Mouse (Mus musculus) left cerebral cortex, adult 2 months (tissue): ENCODE data around the gene Pofut1. TPM values are rescaled to one million over a fixed set of nuclear protein-coding genes. Genes with fewer than 3 reads are reported as not detected.
A peak's percentile ranks its signal among the peaks of the same experiment; 100 is the strongest.
"Not testable (repeated sequence)": the region's sequence is repeated elsewhere in the genome, so short reads cannot be mapped to it uniquely, and the experiment has no call there.

Experiments
- DNase-seq, 2 experiments: peaks; one replicate each; pipeline ENCODE4 v3.0.0; 2021 to 2022; ENCODE audit warnings: low spot score in 2 of 2, mixed read lengths in 1 of 2; ENCODE audit errors: extremely low spot score in 1 of 2
- H3K27ac ChIP-seq: fragments of 200-600 bp; 2 replicates; pipeline ENCODE4 v1.8.1; 2022
- H3K4me3 ChIP-seq: fragments of 200-600 bp; 2 replicates; pipeline ENCODE4 v1.8.1; 2022
- CTCF ChIP-seq: fragments of 200-600 bp; IDR thresholded peaks from 2 replicates; pipeline ENCODE4 v1.8.1; 2022; ENCODE audit warnings: antibody characterized with exemption, mild to moderate bottlenecking, moderate library complexity
- intact Hi-C: fragments of 180-260 bp; cut with DNase I; formaldehyde crosslinking; loops from one replicate; pipeline ENCODE4 v1.15.1; 2025
- total RNA-seq, 2 experiments: library from RNA; stranded (reverse); gene quantifications; 2 replicates each; pipeline ENCODE4 v1.2.3; 2021

The Pofut1 gene
- total RNA-seq, 2 experiments from 2014 or later = 15.4 to 17.3 TPM

DNA sequence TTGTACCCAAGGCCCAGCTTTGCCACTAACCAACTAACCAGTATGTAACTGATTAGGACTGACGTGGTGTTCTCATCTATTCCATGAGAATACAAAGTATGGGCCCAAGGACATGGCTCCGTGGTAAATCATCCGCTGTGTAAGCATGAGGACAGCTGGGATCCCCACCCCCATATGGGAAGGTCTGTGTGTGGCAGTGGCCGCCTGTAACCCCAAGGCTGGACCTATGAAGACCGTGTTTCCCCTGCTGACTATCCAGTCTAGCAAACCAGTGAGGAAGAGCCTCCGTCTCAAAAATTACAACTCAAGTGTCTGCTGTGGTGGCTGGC is 33.5 kb downstream of the Pofut1 start:
- DNase-seq = no peak
- intact Hi-C loops = no loop called here

DNA sequence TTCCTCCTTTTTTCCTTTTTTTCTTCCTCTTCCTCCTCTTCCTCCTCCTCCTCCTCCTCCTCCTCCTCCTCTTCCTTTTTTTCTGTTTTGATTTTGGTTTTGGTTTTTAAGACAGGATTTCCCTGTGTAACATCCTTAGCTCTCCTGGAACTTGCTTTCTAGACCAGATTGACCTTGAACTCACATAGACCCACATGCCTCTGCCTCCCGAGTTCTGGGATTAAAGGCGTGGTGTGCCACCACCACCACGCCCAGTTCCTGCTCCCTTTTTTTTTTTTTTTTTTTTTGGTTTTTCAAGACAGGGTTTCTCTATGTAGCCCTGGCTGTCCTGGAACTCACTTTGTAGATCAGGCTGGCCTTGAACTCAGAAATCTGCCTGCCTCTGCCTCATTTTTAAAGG is 34.2 kb downstream of the Pofut1 start:
- DNase-seq, H3K4me3 ChIP-seq, H3K27ac ChIP-seq, intact Hi-C loops: not testable (repeated sequence)

More for the DNA sequence above, 33.5 kb downstream of the Pofut1 start:
- no peak for TF ChIP-seq CTCF
- Histone ChIP-seq H3K4me3 (no peak overlapping the region), H3K27ac (no peak overlapping the region)

DNA sequence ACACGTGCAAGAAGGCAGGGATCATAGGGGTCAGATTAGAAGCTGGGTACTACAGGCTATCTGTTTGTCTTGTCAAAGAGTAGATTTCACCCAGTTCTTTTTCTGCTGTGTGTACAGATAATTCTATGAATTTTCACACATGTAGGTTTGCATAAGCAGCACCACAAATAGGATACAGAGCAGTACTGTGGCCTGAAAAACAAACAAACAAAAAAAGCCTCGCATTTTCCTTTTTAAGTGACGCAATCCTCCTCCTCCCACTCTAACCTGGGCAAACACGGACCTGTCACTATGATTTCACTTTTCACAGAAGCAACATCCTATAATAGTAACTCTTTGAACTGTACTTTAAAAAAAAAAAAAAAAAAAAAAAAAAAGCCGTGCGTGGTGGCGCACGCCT is 35.1 kb downstream of the Pofut1 start:
- intact Hi-C loops = no loop called here
- no peak for TF ChIP-seq CTCF
- no peak overlapping the region for H3K27ac ChIP-seq
- no peak for DNase-seq
- no peak overlapping the region for H3K4me3 ChIP-seq

GRCm38 (mm10) chr2:153276846-153277245 is 35.5 kb downstream of the Pofut1 start:
- DNase-seq, H3K27ac ChIP-seq, intact Hi-C loops, H3K4me3 ChIP-seq: not testable (repeated sequence)

- no peak for TF ChIP-seq CTCF
- Histone ChIP-seq H3K4me3 (no peak overlapping the region), H3K27ac (no peak overlapping the region)
- DNase-seq = no peak
- intact Hi-C loops = no loop called here
Measured at GRCm38 (mm10) chr2:153278357-153278756, 37.0 kb downstream of the Pofut1 start.

GRCm38 (mm10) chr2:153283919-153284318 is 42.6 kb downstream of the Pofut1 start:
- TF ChIP-seq CTCF = no peak
- no peak for DNase-seq
- Histone ChIP-seq H3K4me3 (no peak overlapping the region), H3K27ac (no peak overlapping the region)
- intact Hi-C loops = no loop called here

- TF ChIP-seq CTCF = no peak
- DNase-seq = no peak
- Histone ChIP-seq H3K4me3 (no peak overlapping the region), H3K27ac (no peak overlapping the region)
- intact Hi-C loops = no loop called here
Measured at GRCm38 (mm10) chr2:153286524-153286923, 45.2 kb downstream of the Pofut1 start.

DNA sequence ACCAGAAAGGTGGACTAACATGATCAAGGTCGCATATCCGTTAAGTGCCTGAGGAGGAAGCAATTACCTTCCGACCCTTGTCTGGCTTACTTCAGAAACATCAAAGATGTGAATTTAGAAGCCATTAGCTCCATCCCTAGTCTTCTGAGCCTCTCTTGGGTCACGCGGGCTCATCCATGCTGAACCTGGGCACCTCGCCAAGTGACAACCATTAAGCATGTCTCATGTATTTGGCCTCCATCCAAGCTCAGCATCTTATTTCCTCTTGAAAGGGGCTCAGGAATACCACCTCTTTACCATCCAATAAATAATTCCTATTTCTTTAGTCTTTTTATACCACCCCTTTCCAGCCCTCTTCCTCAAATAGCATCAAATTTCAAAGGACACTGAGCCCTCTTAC is 46.5 kb downstream of the Pofut1 start:
- Histone ChIP-seq H3K27ac (no peak overlapping the region), H3K4me3 (no peak overlapping the region)
- TF ChIP-seq CTCF = no peak
- intact Hi-C loops = no loop called here
- DNase-seq = no peak

DNA sequence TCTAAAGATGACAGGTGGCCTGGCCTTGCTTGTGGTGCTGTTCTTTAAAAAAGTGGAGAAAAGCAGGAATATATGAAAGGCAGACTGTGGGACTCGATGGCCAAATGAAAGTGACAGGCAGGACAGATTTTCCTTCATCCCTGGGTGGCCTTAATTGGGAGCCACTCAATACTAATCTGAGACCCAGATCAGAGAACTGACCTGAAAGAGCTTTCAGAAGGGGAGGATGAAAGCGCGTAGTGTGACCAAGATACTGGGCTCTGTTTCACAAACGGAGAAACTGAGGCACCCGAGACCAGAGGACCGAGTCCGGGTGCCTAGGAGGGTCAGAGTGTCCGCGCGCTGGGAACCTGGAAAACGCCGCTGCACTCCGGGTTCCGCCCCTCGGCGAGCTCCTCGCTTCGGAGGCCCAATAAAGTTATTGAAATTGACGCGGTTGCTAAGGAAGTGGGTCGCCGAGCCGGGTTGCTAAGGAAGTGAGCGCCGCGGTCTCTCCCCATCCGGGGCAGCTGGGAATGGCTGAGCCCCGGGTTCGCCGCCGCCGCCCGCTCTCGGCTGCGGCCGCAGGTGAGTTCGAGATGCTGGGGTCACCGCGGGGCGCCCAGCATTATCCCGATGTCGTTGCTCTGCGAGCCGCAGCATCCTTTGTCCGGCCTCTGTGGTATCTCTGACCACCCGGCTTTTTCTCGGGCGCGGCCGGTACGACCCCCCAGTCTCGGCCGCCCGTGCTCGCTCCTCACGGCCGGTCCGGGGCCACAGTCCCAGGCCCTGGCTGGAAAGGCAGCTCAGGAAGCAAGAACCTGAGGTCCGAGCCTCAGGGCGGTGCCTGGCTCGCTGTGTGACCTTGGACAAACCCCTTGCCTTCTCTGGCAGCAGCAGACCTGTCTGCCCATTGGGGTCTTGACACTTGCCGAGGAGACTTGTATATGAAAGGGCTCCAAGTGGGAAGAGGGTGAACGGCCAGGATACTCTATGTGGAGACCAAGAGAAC is 49.9 kb downstream of the Pofut1 start, which contains the start of gene Kif3b:
TSS of gene Kif3b (plus strand) at position 476 of the 991 bp plus-strand sequence.
- Histone ChIP-seq H3K27ac (peak within 1 kb of the TSS; percentile 88), H3K4me3 (peak within 1 kb of the TSS; percentile 89)
- no peak for TF ChIP-seq CTCF
- peak; percentile 86 to 88 for DNase-seq
- intact Hi-C loops = no loop called here

- TF ChIP-seq CTCF = no peak
- intact Hi-C loops = no loop called here
- DNase-seq = no peak
- Histone ChIP-seq H3K27ac (no peak overlapping the region; the same call in 1 of the 2 replicates), H3K4me3 (peak overlapping the region; percentile 89)
Measured at GRCm38 (mm10) chr2:153292305-153292861, 51.0 kb downstream of the Pofut1 start.

- no peak for TF ChIP-seq CTCF
- no peak overlapping the region for H3K27ac ChIP-seq
- no peak for DNase-seq
- no peak overlapping the region for H3K4me3 ChIP-seq
- intact Hi-C loops = no loop called here
Measured at GRCm38 (mm10) chr2:153295196-153295595, 53.9 kb downstream of the Pofut1 start.

- H3K4me3 ChIP-seq = no peak overlapping the region
- no peak for TF ChIP-seq CTCF
- DNase-seq = no peak
- intact Hi-C loops = loop anchor here (2.0 kb wide), 1 partner anchor 21 kb away; no protein-coding TSS in a partner anchor
- no peak overlapping the region for H3K27ac ChIP-seq
Measured at GRCm38 (mm10) chr2:153297771-153298170, 56.4 kb downstream of the Pofut1 start.
